35 mouse cellular contexts compared by ENCODE assay signal in the genomic region with DNA sequence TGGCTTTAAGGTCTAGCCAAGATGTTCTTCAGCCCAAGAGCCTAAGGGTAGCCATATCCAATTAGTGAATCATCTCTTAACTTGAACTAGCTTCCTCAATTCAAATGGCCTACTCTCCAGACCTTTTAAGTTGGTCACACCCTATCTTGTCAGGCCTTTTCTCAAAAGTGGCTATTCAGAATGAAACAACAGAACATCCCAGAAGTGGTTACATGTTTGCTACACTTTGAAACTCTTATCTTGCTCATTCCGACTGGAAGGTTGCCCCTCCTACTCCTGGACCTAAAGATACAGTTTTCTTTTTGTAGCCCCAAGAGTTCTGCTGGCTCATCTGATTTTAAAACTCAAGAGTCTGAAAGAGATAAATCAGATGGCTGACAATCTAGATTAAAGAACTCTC. TPM values are rescaled to one million over a fixed set of nuclear protein-coding genes. Genes with fewer than 3 reads are reported as not detected.
DNase-seq lines count a peak whose midpoint lies in the region; ATAC-seq and TF ChIP-seq lines count a peak whose summit lies in the region.
"Had no signal": no experiment of that assay in that cellular context is flagged by ENCODE, and none has a peak within 500 bp of the region (broad histone marks: within the 10 kb centered on the region; RNA-seq: fewer than 3 reads in every experiment).

No protein-coding gene starts in this region.

- no peak overlapping the region for H3K9ac ChIP-seq in CH12.LX (ENCODE audit: insufficient read depth, low read depth)
- no peak overlapping the region for H3K9ac ChIP-seq in MEL (ENCODE audit: control insufficient read depth, low read depth, low read length, poor library complexity, severe bottlenecking)
- H3K9ac ChIP-seq in liver, embryonic 15.5 days: no peak overlapping the region
- H3K9ac ChIP-seq in kidney, embryonic 16.5 days (replicated peaks; ENCODE audit: low read length): no peak overlapping the region
- H3K9ac ChIP-seq: embryonic facial prominence, embryonic 13.5 days; forebrain, embryonic 13.5 days; hindbrain, embryonic 14.5 days; lung, embryonic 15.5 days; midbrain, embryonic 15.5 days; neural tube, embryonic 15.5 days had no signal

- H3K27me3 ChIP-seq in CH12.LX (replicated peaks) (no peaks in the 10 kb centered on the region), MEL (ENCODE audit: control insufficient read depth in 1 of 2, insufficient read depth in 2 of 2, low read length in 2 of 2) (no peaks in the 10 kb centered on the region)
- H3K27me3 ChIP-seq in erythroblast, embryonic 14.5 days (ENCODE audit: control insufficient read depth): no peaks in the 10 kb centered on the region
- no peaks in the 10 kb centered on the region for H3K27me3 ChIP-seq in liver, embryonic 15.5 days
- no peaks in the 10 kb centered on the region for H3K27me3 ChIP-seq in kidney, embryonic 16.5 days (ENCODE audit: insufficient read depth, low read length)
- H3K27me3 ChIP-seq: embryonic facial prominence, embryonic 13.5 days; forebrain, embryonic 13.5 days; lung, embryonic 15.5 days; megakaryocyte, embryonic 14.5 days; midbrain, embryonic 15.5 days; neural tube, embryonic 15.5 days had no signal

- WGBS in liver, embryonic 15.5 days (ENCODE audit: insufficient replicate concordance): 30% methylated on average over 1 of the region's 1 CpGs
- 69% methylated on average over 1 of the region's 1 CpGs for WGBS in kidney, embryonic 16.5 days

- no peak overlapping the region for H3K4me2 ChIP-seq in CH12.LX (ENCODE audit: insufficient read depth, low read depth, poor library complexity, severe bottlenecking)
- peak overlapping the region; percentile 16 for H3K4me2 ChIP-seq in liver, embryonic 15.5 days
- no peak overlapping the region for H3K4me2 ChIP-seq in kidney, embryonic 16.5 days (replicated peaks; ENCODE audit: low read depth, low read length)
- H3K4me2 ChIP-seq: embryonic facial prominence, embryonic 13.5 days; forebrain, embryonic 13.5 days; heart, embryonic 11.5 days; hindbrain, embryonic 14.5 days; lung, embryonic 15.5 days; midbrain, embryonic 15.5 days; neural tube, embryonic 15.5 days had no signal

- H3K36me3 ChIP-seq in CH12.LX (replicated peaks in 1 of 2; ENCODE audit: control insufficient read depth in 1 of 2, insufficient read depth in 1 of 2, low read length in 1 of 2): peaks cover 65 to 82% of the 10 kb centered on the region in 2 experiments
- peaks cover 2 to 16% of the 10 kb centered on the region in 2 experiments for H3K36me3 ChIP-seq in MEL (ENCODE audit: control insufficient read depth in 1 of 2, insufficient read depth in 2 of 2, low read length in 2 of 2)
- H3K36me3 ChIP-seq in erythroblast, embryonic 14.5 days (ENCODE audit: control insufficient read depth): peaks cover 96% of the 10 kb centered on the region
- peaks cover 51% of the 10 kb centered on the region for H3K36me3 ChIP-seq in liver, embryonic 15.5 days (replicated peaks)
- peaks cover 28% of the 10 kb centered on the region for H3K36me3 ChIP-seq in kidney, embryonic 16.5 days (ENCODE audit: insufficient read depth, low read length)
- H3K36me3 ChIP-seq: midbrain, embryonic 15.5 days; neural tube, embryonic 15.5 days had no signal

- no peak; the same call in 1 of the 2 replicates for TF ChIP-seq EP300 in CH12.LX (IDR thresholded peaks at IDR 0.05; ENCODE audit: low read length)
- TF ChIP-seq EP300 in MEL (IDR thresholded peaks at IDR 0.05; ENCODE audit: low read depth in 1 of 2, low read length in 2 of 2): peak in 1 of 2 experiments; percentile 33; a peak in 2 of 4 replicates

- no peak for TF ChIP-seq POLR2A in CH12.LX (IDR thresholded peaks at IDR 0.05; ENCODE audit: low read depth, low read length)
- TF ChIP-seq POLR2A in MEL (IDR thresholded peaks at IDR 0.05; ENCODE audit: control insufficient read depth in 1 of 2, insufficient read depth in 1 of 2, low read depth in 1 of 2, low read length in 2 of 2, poor library complexity in 1 of 2): no peak

- TF ChIP-seq CTCF in CH12.LX (conservative IDR thresholded peaks at IDR 0.05 in 1 of 2, IDR thresholded peaks at IDR 0.05 in 1 of 2; ENCODE audit: low read depth in 2 of 2, low read length in 2 of 2): no peak
- no peak for TF ChIP-seq CTCF in MEL (IDR thresholded peaks at IDR 0.05 in 2 of 3, conservative IDR thresholded peaks at IDR 0.05 in 1 of 3; ENCODE audit: control insufficient read depth in 1 of 3, insufficient read depth in 1 of 3, low read depth in 2 of 3, low read length in 3 of 3, poor library complexity in 1 of 3, severe bottlenecking in 1 of 3)

- TF ChIP-seq RAD21 in CH12.LX (IDR thresholded peaks at IDR 0.05; ENCODE audit: low read depth, low read length) (no peak), MEL (IDR thresholded peaks at IDR 0.05; ENCODE audit: low read depth, low read length) (no peak)

- peaks cover 16% of the 10 kb centered on the region for H3K9me3 ChIP-seq in CH12.LX (replicated peaks; ENCODE audit: low read length)
- H3K9me3 ChIP-seq in MEL (replicated peaks; ENCODE audit: insufficient read depth, low read length): no peaks in the 10 kb centered on the region
- H3K9me3 ChIP-seq in erythroblast, embryonic 14.5 days (ENCODE audit: control insufficient read depth, low read length): no peaks in the 10 kb centered on the region
- no peaks in the 10 kb centered on the region for H3K9me3 ChIP-seq in liver, embryonic 15.5 days (replicated peaks)
- H3K9me3 ChIP-seq in kidney, embryonic 16.5 days (ENCODE audit: low read length): no peaks in the 10 kb centered on the region; the same call in 1 of the 2 replicates
- H3K9me3 ChIP-seq: forebrain, embryonic 13.5 days; lung, embryonic 15.5 days; midbrain, embryonic 15.5 days; neural tube, embryonic 15.5 days had no signal

- H3K4me1 ChIP-seq in CH12.LX (ENCODE audit: control insufficient read depth in 1 of 2, insufficient read depth in 2 of 2): peaks cover 23 to 45% of the 10 kb centered on the region in 2 experiments
- peaks cover 9 to 31% of the 10 kb centered on the region in 2 experiments for H3K4me1 ChIP-seq in MEL (ENCODE audit: control insufficient read depth in 1 of 2, insufficient read depth in 2 of 2, low read length in 2 of 2)
- H3K4me1 ChIP-seq in erythroblast, embryonic 14.5 days (ENCODE audit: control insufficient read depth): peaks cover 91% of the 10 kb centered on the region
- H3K4me1 ChIP-seq in liver, embryonic 15.5 days (replicated peaks): peaks cover 79% of the 10 kb centered on the region
- peaks cover 8% of the 10 kb centered on the region for H3K4me1 ChIP-seq in kidney, embryonic 16.5 days (ENCODE audit: insufficient read depth, low read length)
- H3K4me1 ChIP-seq: forebrain, embryonic 13.5 days; lung, embryonic 15.5 days; midbrain, embryonic 15.5 days; neural tube, embryonic 15.5 days had no signal

- intact Hi-C loops in heart, postnatal 14 days (cut with DNase I): no loop called here

- in situ Hi-C loops in CH12.LX (cut with MboI; ENCODE audit: low pct_ligation_motif_present, low pct_unique_long_range_greater_than_20kb, low sequenced_read_pairs): no loop called here

- DNase-seq in CH12.LX (ENCODE audit: extremely low read depth): peak; percentile 24
- DNase-seq in MEL (ENCODE audit: low read depth, low spot score): peak; percentile 66
- DNase-seq in heart, postnatal 14 days: no peak
- DNase-seq in heart, postnatal 4 days: no peak
- no peak for DNase-seq in lung, postnatal 14 days
- DNase-seq: adrenal gland, postnatal 10 days; cerebellum, adult 18-20 months; cerebellum, postnatal 10 days; gastrocnemius, postnatal 14 days; kidney, adult 11 months; kidney, postnatal 25 days; left cerebral cortex, postnatal 4 days; lung, postnatal 36 days; right cerebral cortex, postnatal 4 days had no signal

- dilution Hi-C loops in CH12.LX (cut with MboI; ENCODE audit: extremely low pct_ligation_motif_present, extremely low pct_unique_long_range_greater_than_20kb, low sequenced_read_pairs): no loop called here

- H3K27ac ChIP-seq in CH12.LX (ENCODE audit: insufficient read depth, low read depth) (no peak overlapping the region), MEL (ENCODE audit: control insufficient read depth, low read depth, low read length) (peak overlapping the region; percentile 24; the same call in 1 of the 2 replicates)
- H3K27ac ChIP-seq in liver, embryonic 15.5 days (replicated peaks): peak overlapping the region; percentile 79
- H3K27ac ChIP-seq in kidney, embryonic 16.5 days (ENCODE audit: low read length): no peak overlapping the region
- H3K27ac ChIP-seq: embryonic facial prominence, embryonic 13.5 days; forebrain, embryonic 13.5 days; hindbrain, embryonic 14.5 days; layer of hippocampus, adult 2 months; lung, embryonic 15.5 days; midbrain, embryonic 15.5 days; neural tube, embryonic 15.5 days had no signal

- H3K79me2 ChIP-seq in CH12.LX (replicated peaks; ENCODE audit: control insufficient read depth, extremely low read depth, insufficient read depth, poor library complexity, severe bottlenecking) (peaks cover 4% of the 10 kb centered on the region), MEL (ENCODE audit: control insufficient read depth, insufficient read depth, low read length, poor library complexity) (no peaks in the 10 kb centered on the region)

- peak; percentile 29 for ATAC-seq in liver, embryonic 15.5 days (ENCODE audit: insufficient read depth)
- no peak for ATAC-seq in kidney, embryonic 16.5 days (ENCODE audit: low FRiP score, low TSS enrichment)
- ATAC-seq: CD4-positive, CD25-positive, alpha-beta regulatory T cell, adult 4 months; forebrain, embryonic 13.5 days; midbrain, embryonic 15.5 days had no signal

- no peak overlapping the region for H3K4me3 ChIP-seq in CH12.LX (replicated peaks in 1 of 3; ENCODE audit: low read depth in 2 of 3, low read length in 2 of 3, poor library complexity in 1 of 3)
- no peak overlapping the region for H3K4me3 ChIP-seq in MEL (ENCODE audit: control insufficient read depth in 1 of 2, insufficient read depth in 1 of 2, low read depth in 2 of 2, low read length in 2 of 2)
- H3K4me3 ChIP-seq in erythroblast, embryonic 14.5 days (replicated peaks): peak overlapping the region; percentile 38
- no peak overlapping the region for H3K4me3 ChIP-seq in liver, embryonic 15.5 days (replicated peaks)
- H3K4me3 ChIP-seq in kidney, embryonic 16.5 days (ENCODE audit: low read length): no peak overlapping the region
- H3K4me3 ChIP-seq: embryonic facial prominence, embryonic 13.5 days; forebrain, embryonic 13.5 days; layer of hippocampus, adult 2 months; lung, embryonic 15.5 days; megakaryocyte, embryonic 14.5 days; midbrain, embryonic 15.5 days; neural tube, embryonic 15.5 days had no signal

RNA-seq across cellular contexts. Expression of gene 4930402F06Rik, which starts 23.7 kb away (rescaled TPM):
- total RNA-seq in CH12.LX (2012; rRNA removed) (not detected in 2 replicates), CH12.LX (2014; rRNA removed) (not detected in 2 replicates), MEL (2012; rRNA removed) (not detected in 2 replicates)
- polyA plus RNA-seq in CH12.LX (2012; ENCODE audit: insufficient read length, low read depth) (not detected in 2 replicates), MEL (2012; ENCODE audit: insufficient read depth in 1 of 2, insufficient read length in 2 of 2, low read depth in 1 of 2, low replicate concordance in 2 of 2, missing spikeins in 1 of 2) (not detected)
- not detected in 2 replicates for polyA plus RNA-seq in erythroblast, embryonic 14.5 days (2012)
- polyA plus RNA-seq in liver, embryonic 15.5 days (2015; fragmentation: Nextera tagmentation; extraction: Ambion mirVana): not detected in 2 replicates
- not detected for total RNA-seq in heart, postnatal 14 days (2021)
- polyA plus RNA-seq in kidney, embryonic 16.5 days (2015; fragmentation: Nextera tagmentation; extraction: Ambion mirVana): not detected in 2 replicates
- total RNA-seq in heart, postnatal 4 days (2021): not detected
- total RNA-seq: adrenal gland, postnatal 10 days; common myeloid progenitor, adult 5-6 weeks; gastrocnemius, postnatal 14 days; granulocyte monocyte progenitor cell, adult 5-6 weeks; hematopoietic stem cell, adult 5-6 weeks; layer of hippocampus, adult 2 months; layer of hippocampus, postnatal 14 days; left cerebral cortex, adult 8-10 months; left cerebral cortex, postnatal 4 days had no signal
- polyA plus RNA-seq: CD4-positive, CD25-positive, alpha-beta regulatory T cell, adult 4 months; embryonic facial prominence, embryonic 13.5 days; forebrain, embryonic 13.5 days; heart, embryonic 11.5 days; heart, embryonic 16.5 days; hindbrain, embryonic 14.5 days; kidney, embryonic 14.5 days; limb, embryonic 14.5 days; lung, embryonic 15.5 days; midbrain, embryonic 15.5 days; neural tube, embryonic 15.5 days had no signal

RNA-seq across cellular contexts. Expression of gene Ggta1, which starts 42.4 kb away (rescaled TPM):
- total RNA-seq in CH12.LX (2012; rRNA removed) (55.8 and 67.2 TPM in 2 replicates), CH12.LX (2014; rRNA removed) (46.9 and 52.0 TPM in 2 replicates), MEL (2012; rRNA removed) (23.6 and 30.7 TPM in 2 replicates)
- polyA plus RNA-seq in CH12.LX (2012; ENCODE audit: insufficient read length, low read depth) (38.4 and 40.5 TPM in 2 replicates), MEL (2012; ENCODE audit: insufficient read depth in 1 of 2, insufficient read length in 2 of 2, low read depth in 1 of 2, low replicate concordance in 2 of 2, missing spikeins in 1 of 2) (10 to 100 TPM in 1 of 2 experiments, not detected in 1; 29.2 TPM)
- polyA plus RNA-seq in erythroblast, embryonic 14.5 days (2012): 0.08 and 0.18 TPM in 2 replicates
- 9.0 and 9.1 TPM in 2 replicates for polyA plus RNA-seq in liver, embryonic 15.5 days (2015; fragmentation: Nextera tagmentation; extraction: Ambion mirVana)
- 10 to 100 TPM; 25.1 to 26.3 TPM for total RNA-seq in heart, postnatal 14 days (2021)
- polyA plus RNA-seq in kidney, embryonic 16.5 days (2015; fragmentation: Nextera tagmentation; extraction: Ambion mirVana): 23.3 and 24.2 TPM in 2 replicates
- total RNA-seq in heart, postnatal 4 days (2021): 10 to 100 TPM; 21.5 to 22.3 TPM

RNA-seq across cellular contexts. Expression of gene 4930568D16Rik, which starts 53.2 kb away (rescaled TPM):
- total RNA-seq in CH12.LX (2012; rRNA removed) (not detected in 2 replicates), CH12.LX (2014; rRNA removed) (not detected in 2 replicates), MEL (2012; rRNA removed) (not detected in 2 replicates)
- polyA plus RNA-seq in CH12.LX (2012; ENCODE audit: insufficient read length, low read depth) (not detected in 2 replicates), MEL (2012; ENCODE audit: insufficient read depth in 1 of 2, insufficient read length in 2 of 2, low read depth in 1 of 2, low replicate concordance in 2 of 2, missing spikeins in 1 of 2) (not detected)
- not detected in 2 replicates for polyA plus RNA-seq in erythroblast, embryonic 14.5 days (2012)
- polyA plus RNA-seq in liver, embryonic 15.5 days (2015; fragmentation: Nextera tagmentation; extraction: Ambion mirVana): not detected in 2 replicates
- total RNA-seq in heart, postnatal 14 days (2021): not detected
- not detected in 2 replicates for polyA plus RNA-seq in kidney, embryonic 16.5 days (2015; fragmentation: Nextera tagmentation; extraction: Ambion mirVana)
- not detected for total RNA-seq in heart, postnatal 4 days (2021)
- total RNA-seq: adrenal gland, postnatal 10 days; common myeloid progenitor, adult 5-6 weeks; gastrocnemius, postnatal 14 days; granulocyte monocyte progenitor cell, adult 5-6 weeks; hematopoietic stem cell, adult 5-6 weeks; layer of hippocampus, adult 2 months; layer of hippocampus, postnatal 14 days; left cerebral cortex, adult 8-10 months; left cerebral cortex, postnatal 4 days had no signal
- polyA plus RNA-seq: CD4-positive, CD25-positive, alpha-beta regulatory T cell, adult 4 months; embryonic facial prominence, embryonic 13.5 days; forebrain, embryonic 13.5 days; heart, embryonic 11.5 days; heart, embryonic 16.5 days; hindbrain, embryonic 14.5 days; kidney, embryonic 14.5 days; limb, embryonic 14.5 days; lung, embryonic 15.5 days; midbrain, embryonic 15.5 days; neural tube, embryonic 15.5 days had no signal

Comparison
In these comparisons a context has a peak if more than half of its experiments do, and no peak if none do; other contexts are left out.
1. DNase-seq: peak in CH12.LX (single experiment) and MEL (single experiment); none in heart, postnatal 14 days (0 of 2), heart, postnatal 4 days (single experiment) and lung, postnatal 14 days (single experiment).
2. H3K27ac ChIP-seq: peak in MEL (single experiment) and liver, embryonic 15.5 days (single experiment); none in CH12.LX (single experiment) and kidney, embryonic 16.5 days (single experiment).
3. Of the 35 proteins assayed by ChIP-seq in both MEL and CH12.LX: peak only in MEL: none; only in CH12.LX: BHLHE40, MEF2A and SMC3; in both: TCF12; in neither: 30; mixed calls (peak in some experiments, not most) for 1.